8 mouse cellular contexts compared by ENCODE assay signal in genomic region chr1:86358229-86358905, GRCm38 (mm10). TPM values are rescaled to one million over a fixed set of nuclear protein-coding genes. Genes with fewer than 3 reads are reported as not detected.
DNase-seq lines count a peak whose midpoint lies in the region; ATAC-seq and TF ChIP-seq lines count a peak whose summit lies in the region.

No protein-coding gene starts in this region.

- H3K27ac ChIP-seq in kidney, embryonic 14.5 days (ENCODE audit: low read depth, low read length) = peak overlapping the region; percentile 99
- H3K27ac ChIP-seq in cortical plate, adult 2 months (ENCODE audit: insufficient read depth, low read length) = peak overlapping the region; percentile 99
- H3K27ac ChIP-seq in hindbrain, embryonic 13.5 days = peak overlapping the region; percentile 99
- H3K27ac ChIP-seq in midbrain, embryonic 15.5 days = peak overlapping the region; percentile 99

- DNase-seq in kidney, postnatal 10 days = no peak
- no peak for DNase-seq in right cerebral cortex, postnatal 25 days
- no peak for DNase-seq in urinary bladder, adult 18-20 months (ENCODE audit: low spot score in 2 of 2)
- DNase-seq in adrenal gland, postnatal 36 days = no peak

- no peaks in the 10 kb centered on the region for H3K9me3 ChIP-seq in kidney, embryonic 14.5 days (ENCODE audit: control insufficient read depth, low read length)
- H3K9me3 ChIP-seq in hindbrain, embryonic 13.5 days = no peaks in the 10 kb centered on the region
- H3K9me3 ChIP-seq in midbrain, embryonic 15.5 days = no peaks in the 10 kb centered on the region

- H3K36me3 ChIP-seq in kidney, embryonic 14.5 days (ENCODE audit: control insufficient read depth, insufficient read depth, low read length) = peaks cover 43% of the 10 kb centered on the region
- H3K36me3 ChIP-seq in hindbrain, embryonic 13.5 days = peaks cover 42% of the 10 kb centered on the region
- H3K36me3 ChIP-seq in midbrain, embryonic 15.5 days (replicated peaks) = peaks cover 35% of the 10 kb centered on the region

- peak overlapping the region; percentile 97 for H3K9ac ChIP-seq in kidney, embryonic 14.5 days (ENCODE audit: low read depth, low read length)
- peak overlapping the region; percentile 93 for H3K9ac ChIP-seq in hindbrain, embryonic 13.5 days
- peak overlapping the region; percentile 84 for H3K9ac ChIP-seq in midbrain, embryonic 15.5 days

- WGBS in kidney, embryonic 14.5 days = under 1% methylated on average over 32 of the region's 41 CpGs
- WGBS in hindbrain, embryonic 13.5 days = under 1% methylated on average over 41 of the region's 41 CpGs
- WGBS in midbrain, embryonic 15.5 days = under 1% methylated on average over 41 of the region's 41 CpGs

- H3K4me1 ChIP-seq in kidney, embryonic 14.5 days (ENCODE audit: control insufficient read depth, insufficient read depth, low read length) = peaks cover 23% of the 10 kb centered on the region
- peaks cover 9% of the 10 kb centered on the region for H3K4me1 ChIP-seq in cortical plate, adult 2 months (ENCODE audit: control insufficient read depth, insufficient read depth, low read length)
- peaks cover 30% of the 10 kb centered on the region for H3K4me1 ChIP-seq in hindbrain, embryonic 13.5 days (replicated peaks)
- peaks cover 28% of the 10 kb centered on the region for H3K4me1 ChIP-seq in midbrain, embryonic 15.5 days

- TF ChIP-seq CTCF in cortical plate, adult 2 months (IDR thresholded peaks at IDR 0.05; ENCODE audit: extremely low read depth, insufficient read depth, low read length) = no peak

- TF ChIP-seq POLR2A in cortical plate, adult 2 months (IDR thresholded peaks at IDR 0.05; ENCODE audit: extremely low read depth, insufficient read depth, low read length) = no peak

- peak overlapping the region; percentile 95 for H3K4me3 ChIP-seq in kidney, embryonic 14.5 days (ENCODE audit: low read length)
- H3K4me3 ChIP-seq in cortical plate, adult 2 months (ENCODE audit: insufficient read depth, low read length) = peak overlapping the region; percentile 71
- H3K4me3 ChIP-seq in hindbrain, embryonic 13.5 days = peak overlapping the region; percentile 86
- H3K4me3 ChIP-seq in midbrain, embryonic 15.5 days = peak overlapping the region; percentile 86

- ATAC-seq in kidney, embryonic 14.5 days (ENCODE audit: low FRiP score, low TSS enrichment) = no peak
- ATAC-seq in hindbrain, embryonic 13.5 days (ENCODE audit: low FRiP score) = no peak
- peak; percentile 76 for ATAC-seq in midbrain, embryonic 15.5 days (replicated peaks)

- H3K27me3 ChIP-seq in kidney, embryonic 14.5 days (ENCODE audit: control insufficient read depth, insufficient read depth, low read length) = no peaks in the 10 kb centered on the region
- no peaks in the 10 kb centered on the region for H3K27me3 ChIP-seq in hindbrain, embryonic 13.5 days
- H3K27me3 ChIP-seq in midbrain, embryonic 15.5 days (replicated peaks) = no peaks in the 10 kb centered on the region

- H3K4me2 ChIP-seq in kidney, embryonic 14.5 days (replicated peaks; ENCODE audit: low read depth, low read length) = peak overlapping the region; percentile 58
- peak overlapping the region; percentile 81 for H3K4me2 ChIP-seq in hindbrain, embryonic 13.5 days
- H3K4me2 ChIP-seq in midbrain, embryonic 15.5 days = peak overlapping the region; percentile 75

RNA-seq across cellular contexts. Expression of gene Ncl, which starts 0.8 kb away (rescaled TPM):
- polyA plus RNA-seq in kidney, embryonic 14.5 days (2014; fragmentation: Nextera tagmentation; extraction: Ambion mirVana) = 491 and 510 TPM in 2 replicates
- polyA plus RNA-seq in cortical plate, adult 2 months (2012; rRNA removed) = 103 and 113 TPM in 2 replicates
- 219 and 230 TPM in 2 replicates for polyA plus RNA-seq in hindbrain, embryonic 13.5 days (2015; fragmentation: Nextera tagmentation; extraction: Ambion mirVana)
- 184 and 193 TPM in 2 replicates for polyA plus RNA-seq in midbrain, embryonic 15.5 days (2015; fragmentation: Nextera tagmentation; extraction: Ambion mirVana)
- 100 to 1,000 TPM; 222 to 234 TPM for total RNA-seq in adrenal gland, postnatal 36 days (2021)

RNA-seq across cellular contexts. Expression of gene B3gnt7, which starts 55.7 kb away (rescaled TPM):
- 5.3 and 8.1 TPM in 2 replicates for polyA plus RNA-seq in kidney, embryonic 14.5 days (2014; fragmentation: Nextera tagmentation; extraction: Ambion mirVana)
- 1.3 and 1.5 TPM in 2 replicates for polyA plus RNA-seq in cortical plate, adult 2 months (2012; rRNA removed)
- 3.7 and 5.0 TPM in 2 replicates for polyA plus RNA-seq in hindbrain, embryonic 13.5 days (2015; fragmentation: Nextera tagmentation; extraction: Ambion mirVana)
- polyA plus RNA-seq in midbrain, embryonic 15.5 days (2015; fragmentation: Nextera tagmentation; extraction: Ambion mirVana) = 7.0 and 8.3 TPM in 2 replicates
- total RNA-seq in adrenal gland, postnatal 36 days (2021) = under 1 TPM; 0.13 to 0.17 TPM
